Mouse (Mus musculus) common myeloid progenitor, adult 5-6 weeks (primary cell): ENCODE measurements around the gene Coro2b. TPM values are rescaled to one million over a fixed set of nuclear protein-coding genes. Genes with fewer than 3 reads are reported as not detected.

Source experiments
- ATAC-seq: replicated peaks from 2 replicates; pipeline ENCODE4 v1.8.0; 2016; ENCODE audit warnings: low read depth, mild to moderate bottlenecking, moderate TSS enrichment, inconsistent platforms; ENCODE audit not compliant: poor library complexity, severe bottlenecking
- total RNA-seq: library from RNA; stranded (forward); fragments of 200-1000, 187-1606 nt; gene quantifications from 2 replicates; pipeline ENCODE4 v1.2.3, GENCODE M21; 2017

Coro2b gene
- total RNA-seq, 1 experiment from 2014 or later, result 0.87 TPM

DNA sequence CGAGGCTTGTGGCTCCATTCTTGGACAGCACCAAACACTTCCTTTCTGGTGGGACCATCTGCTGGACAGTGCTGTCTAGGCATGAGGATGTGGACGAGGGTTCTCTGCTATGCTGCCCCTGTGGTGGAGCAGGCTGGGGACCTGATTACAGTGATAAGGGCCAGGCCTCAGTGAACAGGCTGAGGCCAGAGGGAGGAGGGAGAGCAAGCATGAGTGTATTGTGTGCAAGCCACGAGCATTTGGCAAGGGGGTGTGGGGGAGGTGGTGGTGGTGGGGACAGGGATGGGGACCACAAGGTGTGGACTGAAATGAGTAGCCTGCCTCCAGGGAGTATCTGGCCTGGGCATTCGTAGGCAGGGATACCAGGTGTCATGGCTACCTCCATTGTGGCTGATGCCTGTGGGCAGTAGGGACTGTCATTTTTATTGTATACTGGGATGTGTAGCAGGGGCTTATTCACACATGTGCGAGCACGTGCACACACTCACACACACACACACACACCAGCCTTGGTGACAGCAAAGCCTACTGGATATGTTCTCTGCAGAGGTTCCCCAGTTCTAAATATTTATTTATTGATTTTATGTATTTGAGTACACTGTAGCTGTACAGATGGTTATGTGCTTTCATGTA lies 166.1 kb downstream of the Coro2b start:
- no peak for ATAC-seq

DNA sequence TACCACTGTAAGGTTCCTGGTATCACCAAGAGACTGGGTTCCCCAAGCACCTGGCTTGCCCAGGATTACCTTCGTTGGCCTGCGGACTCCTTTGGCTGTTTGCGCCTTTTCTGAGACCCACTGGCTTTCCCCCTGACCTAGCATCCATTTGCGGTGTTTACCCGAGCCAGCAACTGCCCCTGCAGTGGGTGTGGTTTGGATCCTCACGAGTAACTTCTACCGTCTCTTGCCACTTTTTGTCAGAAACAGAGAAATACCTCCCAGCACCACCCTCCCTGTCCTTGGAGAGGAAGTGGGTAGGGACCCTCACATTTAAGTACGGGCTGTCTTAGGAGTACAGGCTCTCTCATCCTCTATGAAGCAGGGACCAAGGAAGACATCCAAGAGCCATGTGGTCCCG lies 166.7 kb downstream of the Coro2b start:
- ATAC-seq, result no peak

Other genes starting within 250 kb of the Coro2b start
- 731 and 775 TPM in 2 replicates for gene Anp32a, start 195.8 kb downstream of the Coro2b start, total RNA-seq
- gene Itga11, start 140.8 kb upstream of the Coro2b start, total RNA-seq, result not detected in 2 replicates